Mouse (Mus musculus): ENCODE results near the gene Mettl21a. TPM values are rescaled to one million over a fixed set of nuclear protein-coding genes. Genes with fewer than 3 reads are reported as not detected.
"Not testable (repeated sequence)": the region's sequence is repeated elsewhere in the genome, so short reads cannot be mapped to it uniquely, and the experiment has no call there.

Mettl21a gene
- polyA plus RNA-seq, 1 experiment from 2014 or later, result 7.8 TPM

- Histone ChIP-seq H3K4me3 (replicated peaks) (no peak overlapping the region), H3K9me3 (replicated peaks) (no peaks in the 10 kb centered on the region), H3K4me1 (replicated peaks) (peaks cover 44% of the 10 kb centered on the region), H3K36me3 (0 out of 2 replicates have a peak, but pooled peaks cover 22% of the 10 kb centered on the region), H3K4me2 (no peak overlapping the region), H3K27me3 (no peaks in the 10 kb centered on the region), H3K27ac (no peak overlapping the region), H3K9ac (no peak overlapping the region)
- ATAC-seq (ENCODE audit: low read depth) (no peak), DNase-seq (no peak)
- WGBS (ENCODE audit: insufficient replicate concordance), result 84% methylated on average over 9 of the region's 9 CpGs
Measured at GRCm38 (mm10) chr1:64614311-64614710, 2.7 kb downstream of the Mettl21a start.

GRCm38 (mm10) chr1:64609976-64610375 lies 7.1 kb downstream of the Mettl21a start:
- no peak overlapping the region for H3K9ac ChIP-seq

GRCm38 (mm10) chr1:64609145-64609544 lies 7.9 kb downstream of the Mettl21a start:
- peak overlapping the region; percentile 34 for H3K4me2 ChIP-seq
- H3K27me3 ChIP-seq, result no peaks in the 10 kb centered on the region
- H3K27ac ChIP-seq, result peak overlapping the region; percentile 79
- no peak overlapping the region for H3K4me3 ChIP-seq (replicated peaks)
- no peaks in the 10 kb centered on the region for H3K9me3 ChIP-seq (replicated peaks)
- 18% methylated on average over 4 of the region's 4 CpGs for WGBS (ENCODE audit: insufficient replicate concordance)
- H3K9ac ChIP-seq, result peak overlapping the region; percentile 50; the same call in 1 of the 2 replicates
- ATAC-seq (ENCODE audit: low read depth) (peak; percentile 89), DNase-seq (peak; percentile 62)
- peaks cover 41% of the 10 kb centered on the region for H3K36me3 ChIP-seq
- H3K4me1 ChIP-seq (replicated peaks), result peaks cover 36% of the 10 kb centered on the region

More at GRCm38 (mm10) chr1:64609976-64610375, 7.1 kb downstream of the Mettl21a start:
- no peak for DNase-seq
- no peak overlapping the region for H3K4me3 ChIP-seq (replicated peaks)
- WGBS (ENCODE audit: insufficient replicate concordance), result 77% methylated on average over 9 of the region's 9 CpGs
- peak overlapping the region; percentile 34; the same call in 1 of the 2 replicates for H3K4me2 ChIP-seq
- peaks cover 43% of the 10 kb centered on the region for H3K36me3 ChIP-seq
- no peak for ATAC-seq (ENCODE audit: low read depth)
- peaks cover 38% of the 10 kb centered on the region for H3K4me1 ChIP-seq (replicated peaks)
- no peaks in the 10 kb centered on the region for H3K27me3 ChIP-seq
- no peaks in the 10 kb centered on the region for H3K9me3 ChIP-seq (replicated peaks)
- H3K27ac ChIP-seq, result peak overlapping the region; percentile 79

GRCm38 (mm10) chr1:64603381-64603780 lies 13.7 kb downstream of the Mettl21a start:
- no peaks in the 10 kb centered on the region for H3K27me3 ChIP-seq
- H3K4me2 ChIP-seq, result no peak overlapping the region
- ATAC-seq (ENCODE audit: low read depth) (no peak), DNase-seq (no peak)
- no peaks in the 10 kb centered on the region for H3K9me3 ChIP-seq (replicated peaks)
- 51% methylated on average over 5 of the region's 5 CpGs for WGBS (ENCODE audit: insufficient replicate concordance)
- no peak overlapping the region for H3K9ac ChIP-seq
- peaks cover 23% of the 10 kb centered on the region for H3K4me1 ChIP-seq (replicated peaks)
- no peak overlapping the region for H3K4me3 ChIP-seq (replicated peaks)
- peaks cover 37% of the 10 kb centered on the region for H3K36me3 ChIP-seq
- H3K27ac ChIP-seq, result no peak overlapping the region

GRCm38 (mm10) chr1:64601242-64601842 lies 15.7 kb downstream of the Mettl21a start:
- H3K9ac ChIP-seq, result no peak overlapping the region
- peaks cover 30% of the 10 kb centered on the region for H3K36me3 ChIP-seq
- H3K27ac ChIP-seq, result no peak overlapping the region
- H3K9me3 ChIP-seq (replicated peaks), result no peaks in the 10 kb centered on the region
- H3K27me3 ChIP-seq, result no peaks in the 10 kb centered on the region
- no peak for ATAC-seq (ENCODE audit: low read depth)
- no peak overlapping the region for H3K4me3 ChIP-seq (replicated peaks)
- no peak overlapping the region for H3K4me2 ChIP-seq
- 84% methylated on average over 6 of the region's 6 CpGs for WGBS (ENCODE audit: insufficient replicate concordance)
- DNase-seq, result no peak
- peaks cover 18% of the 10 kb centered on the region for H3K4me1 ChIP-seq (replicated peaks)

DNA sequence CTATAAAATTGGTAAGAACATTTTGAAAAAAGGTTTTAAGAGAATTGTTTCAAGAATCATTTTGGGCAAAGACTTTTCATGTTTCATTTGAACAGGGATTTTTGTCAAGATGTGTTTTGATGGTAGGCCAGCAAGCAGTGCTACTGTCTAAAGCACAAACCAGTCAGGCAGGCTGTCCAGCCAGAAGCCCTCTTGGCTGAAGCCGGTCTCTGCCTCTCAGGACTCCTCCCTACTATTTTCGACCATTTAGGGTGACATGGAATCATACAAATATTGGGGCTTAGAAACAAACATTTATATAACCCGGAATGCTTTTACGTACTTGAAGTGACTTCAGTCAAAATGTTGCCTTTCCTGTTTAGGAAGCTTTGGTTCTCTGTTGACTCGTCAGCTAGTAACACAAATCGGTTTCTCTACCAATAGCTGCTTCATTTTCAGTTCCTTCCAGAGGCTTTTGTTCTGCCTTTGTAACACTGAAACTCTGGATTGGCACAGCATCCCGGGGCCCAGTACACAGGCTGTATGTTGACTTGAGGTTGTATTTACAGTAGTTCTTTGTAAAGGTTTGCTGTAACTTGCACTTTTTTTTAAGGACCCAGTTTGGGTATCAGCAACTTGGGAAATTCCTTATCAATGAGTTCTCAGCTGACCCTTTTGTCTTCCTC lies 16.5 kb downstream of the Mettl21a start:
- WGBS (ENCODE audit: insufficient replicate concordance), result 80% methylated on average over 7 of the region's 7 CpGs
- no peak for ATAC-seq (ENCODE audit: low read depth)
- H3K27me3 ChIP-seq, result no peaks in the 10 kb centered on the region
- H3K9ac ChIP-seq, result no peak overlapping the region
- H3K4me3 ChIP-seq (replicated peaks), result no peak overlapping the region
- H3K36me3 ChIP-seq, result peaks cover 31% of the 10 kb centered on the region
- H3K27ac ChIP-seq, result no peak overlapping the region
- peaks cover 11% of the 10 kb centered on the region for H3K4me1 ChIP-seq (replicated peaks)
- no peak for DNase-seq
- no peaks in the 10 kb centered on the region for H3K9me3 ChIP-seq (replicated peaks)
- H3K4me2 ChIP-seq, result no peak overlapping the region

DNA sequence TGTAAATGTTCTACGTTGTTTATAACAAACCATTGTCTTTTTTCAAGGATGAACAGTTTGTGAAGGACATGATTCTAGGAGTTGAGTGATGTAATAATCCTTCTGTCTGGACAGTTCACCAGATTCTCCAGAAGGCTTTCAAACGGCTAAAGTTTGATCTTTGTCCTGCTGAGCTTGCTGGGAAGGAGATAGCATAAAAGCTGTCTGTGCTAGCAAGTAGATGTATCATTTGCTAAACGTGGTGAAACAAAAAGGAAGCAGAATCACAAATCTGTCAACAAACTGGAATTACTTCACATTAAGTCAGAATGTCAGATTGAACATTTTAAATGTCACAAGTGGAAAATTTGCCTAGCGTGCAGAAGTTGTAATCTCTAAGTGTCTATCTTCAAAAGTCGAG lies 18.1 kb downstream of the Mettl21a start:
- Histone ChIP-seq H3K36me3 (peaks cover 23% of the 10 kb centered on the region), H3K4me1 (replicated peaks) (0 out of 2 replicates have a peak, but pooled peaks cover 10% of the 10 kb centered on the region), H3K4me2 (no peak overlapping the region), H3K27ac (no peak overlapping the region), H3K9ac (no peak overlapping the region), H3K9me3 (replicated peaks) (no peaks in the 10 kb centered on the region), H3K4me3 (replicated peaks) (no peak overlapping the region), H3K27me3 (no peaks in the 10 kb centered on the region)
- DNase-seq (no peak), ATAC-seq (ENCODE audit: low read depth) (no peak)
- 54% methylated on average over 5 of the region's 5 CpGs for WGBS (ENCODE audit: insufficient replicate concordance)

DNA sequence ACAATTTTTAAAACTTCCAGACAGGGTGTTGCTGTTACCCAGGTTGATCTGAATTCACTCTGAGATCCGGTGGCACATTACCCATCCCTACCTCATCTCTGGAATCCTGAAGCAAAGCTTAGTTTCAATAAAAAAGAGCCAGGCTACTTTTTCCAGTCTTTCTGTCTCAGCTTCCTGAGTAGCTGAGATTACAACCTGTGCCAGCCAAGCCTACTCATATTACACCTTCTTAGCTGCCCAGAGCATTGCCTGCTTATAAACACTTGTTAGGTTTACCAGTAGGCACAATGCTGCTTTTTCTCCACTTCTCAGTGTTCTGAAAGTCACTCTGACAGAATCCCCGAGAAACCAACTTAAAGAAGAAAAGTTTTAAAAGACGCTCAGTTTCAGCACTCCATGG lies 38.2 kb downstream of the Mettl21a start:
- H3K36me3 ChIP-seq, result peaks cover 53% of the 10 kb centered on the region
- WGBS (ENCODE audit: insufficient replicate concordance), result 85% methylated on average over 3 of the region's 3 CpGs

GRCm38 (mm10) chr1:64577911-64578310 lies 39.1 kb downstream of the Mettl21a start:
- not testable (repeated sequence) for H3K27me3 ChIP-seq; ATAC-seq (ENCODE audit: low read depth); H3K9ac ChIP-seq; H3K9me3 ChIP-seq (replicated peaks); H3K4me1 ChIP-seq (replicated peaks); H3K4me3 ChIP-seq (replicated peaks); H3K4me2 ChIP-seq; H3K27ac ChIP-seq
- 68% methylated on average over 9 of the region's 9 CpGs for WGBS (ENCODE audit: insufficient replicate concordance)
- H3K36me3 ChIP-seq, result peaks cover 56% of the 10 kb centered on the region
- peak; percentile 6 for DNase-seq

More for the DNA sequence above, 38.2 kb downstream of the Mettl21a start:
- H3K4me1 ChIP-seq (replicated peaks), result no peaks in the 10 kb centered on the region
- H3K4me2 ChIP-seq, result no peak overlapping the region
- no peaks in the 10 kb centered on the region for H3K27me3 ChIP-seq
- H3K9me3 ChIP-seq (replicated peaks), result no peaks in the 10 kb centered on the region
- H3K4me3 ChIP-seq (replicated peaks), result no peak overlapping the region
- no peak overlapping the region for H3K9ac ChIP-seq
- H3K27ac ChIP-seq, result no peak overlapping the region
- DNase-seq (no peak), ATAC-seq (ENCODE audit: low read depth) (no peak)

DNA sequence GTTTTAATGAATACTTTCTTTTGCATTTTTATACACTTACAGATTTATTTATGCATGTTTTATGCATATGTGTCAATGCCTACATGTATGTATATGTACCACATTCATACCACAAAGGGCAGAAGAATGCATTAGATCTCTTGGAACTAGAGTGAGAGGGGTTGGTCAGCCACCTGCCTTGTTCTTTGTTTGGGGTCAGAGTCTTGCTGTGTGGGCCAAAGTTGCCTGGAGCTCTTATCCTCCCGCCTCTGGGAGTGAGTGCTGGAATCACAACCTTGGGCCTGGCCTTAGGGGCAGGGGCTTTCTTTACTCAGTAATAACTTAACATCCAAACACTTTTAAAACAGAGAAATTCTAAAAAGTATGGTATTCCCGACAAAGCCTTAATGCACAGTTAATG lies 40.3 kb downstream of the Mettl21a start:
- no peak for DNase-seq
- H3K36me3 ChIP-seq, result peaks cover 54% of the 10 kb centered on the region

GRCm38 (mm10) chr1:64576022-64576421 lies 41.0 kb downstream of the Mettl21a start:
- no peaks in the 10 kb centered on the region for H3K9me3 ChIP-seq (replicated peaks)
- H3K4me1 ChIP-seq (replicated peaks), result no peaks in the 10 kb centered on the region
- ATAC-seq (ENCODE audit: low read depth) (no peak), DNase-seq (no peak)
- H3K4me3 ChIP-seq (replicated peaks), result no peak overlapping the region
- no peak overlapping the region for H3K27ac ChIP-seq
- H3K36me3 ChIP-seq, result peaks cover 51% of the 10 kb centered on the region
- no peak overlapping the region for H3K4me2 ChIP-seq
- no peak overlapping the region for H3K9ac ChIP-seq
- 89% methylated on average over 7 of the region's 7 CpGs for WGBS (ENCODE audit: insufficient replicate concordance)
- H3K27me3 ChIP-seq, result no peaks in the 10 kb centered on the region

More for the DNA sequence above, 40.3 kb downstream of the Mettl21a start:
- Histone ChIP-seq H3K4me3 (replicated peaks) (no peak overlapping the region), H3K4me1 (replicated peaks) (no peaks in the 10 kb centered on the region), H3K27ac (no peak overlapping the region), H3K4me2 (no peak overlapping the region), H3K27me3 (no peaks in the 10 kb centered on the region), H3K9me3 (replicated peaks) (no peaks in the 10 kb centered on the region), H3K9ac (no peak overlapping the region)
- ATAC-seq (ENCODE audit: low read depth), result no peak
- WGBS (ENCODE audit: insufficient replicate concordance), result 89% methylated on average over 2 of the region's 2 CpGs

GRCm38 (mm10) chr1:64568206-64568605 lies 48.8 kb downstream of the Mettl21a start:
- H3K27ac ChIP-seq, result no peak overlapping the region
- no peak overlapping the region for H3K4me3 ChIP-seq (replicated peaks)
- no peaks in the 10 kb centered on the region for H3K27me3 ChIP-seq
- ATAC-seq (ENCODE audit: low read depth) (no peak), DNase-seq (no peak)
- no peaks in the 10 kb centered on the region for H3K9me3 ChIP-seq (replicated peaks)
- peaks cover 39% of the 10 kb centered on the region for H3K36me3 ChIP-seq
- H3K4me2 ChIP-seq, result no peak overlapping the region
- H3K4me1 ChIP-seq (replicated peaks), result no peaks in the 10 kb centered on the region
- H3K9ac ChIP-seq, result no peak overlapping the region
